Mouse (Mus musculus): ENCODE data around the gene Abca1. TPM values are rescaled to one million over a fixed set of nuclear protein-coding genes. Genes with fewer than 3 reads are reported as not detected.

Abca1 gene
- polyA plus RNA-seq, 1 experiment from 2014 or later, result 16.4 TPM

DNA sequence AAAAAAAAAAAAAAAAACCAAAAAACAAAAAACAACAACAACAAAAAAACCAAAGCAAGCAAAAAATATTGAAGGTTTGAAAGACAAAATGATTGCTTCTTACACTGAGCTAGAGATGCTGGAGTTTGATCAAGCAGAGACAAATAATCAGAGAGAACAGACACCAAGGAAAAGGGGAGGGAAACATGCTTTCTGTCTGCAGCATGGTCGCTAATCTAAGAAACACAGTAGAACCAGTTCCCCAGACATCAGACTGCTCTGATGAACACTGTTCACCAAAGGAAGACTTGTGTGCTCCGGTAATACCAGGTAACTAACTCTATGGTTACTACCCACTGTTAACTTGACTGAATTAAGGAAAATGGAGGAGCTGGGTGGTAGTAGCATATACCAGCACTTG, 22.6 kb downstream of the Abca1 start:
- no peak overlapping the region for H3K4me2 ChIP-seq (ENCODE audit: low read depth, low read length)
- ATAC-seq (ENCODE audit: low read depth) (no peak), DNase-seq (ENCODE audit: low spot score) (no peak)
- 86% methylated on average over 2 of the region's 2 CpGs for WGBS
- H3K36me3 ChIP-seq (ENCODE audit: control insufficient read depth, insufficient read depth, low read length), result peaks cover 8% of the 10 kb centered on the region; the same call in 1 of the 2 replicates
- no peak overlapping the region for H3K27ac ChIP-seq (replicated peaks; ENCODE audit: low read depth, low read length)
- H3K9ac ChIP-seq (ENCODE audit: low read depth, low read length), result no peak overlapping the region
- H3K27me3 ChIP-seq (replicated peaks; ENCODE audit: control insufficient read depth, insufficient read depth, low read length), result no peaks in the 10 kb centered on the region
- H3K9me3 ChIP-seq (ENCODE audit: control insufficient read depth, low read length), result no peaks in the 10 kb centered on the region
- no peak overlapping the region for H3K4me3 ChIP-seq (ENCODE audit: low read depth, low read length)
- no peaks in the 10 kb centered on the region for H3K4me1 ChIP-seq (ENCODE audit: control insufficient read depth, insufficient read depth, low read length)

DNA sequence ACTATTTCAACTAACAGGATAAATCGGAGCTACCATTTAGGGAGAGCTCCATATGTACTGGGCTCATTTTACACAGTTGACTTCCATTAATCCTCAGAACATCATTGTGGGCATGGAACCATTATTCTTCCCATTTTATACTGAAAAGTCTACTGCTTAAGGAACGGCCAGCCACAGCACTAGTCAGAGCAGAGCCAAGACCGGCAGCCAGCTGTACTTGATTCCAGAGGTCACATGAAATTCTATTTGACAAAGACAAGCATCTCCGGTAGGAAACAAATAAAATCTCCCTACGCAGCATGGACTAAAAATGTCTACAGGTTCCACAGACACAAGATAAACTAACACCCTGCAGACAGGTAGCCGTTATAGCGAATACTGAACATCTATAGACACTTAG, 24.9 kb downstream of the Abca1 start:
- Histone ChIP-seq H3K9ac (ENCODE audit: low read depth, low read length) (no peak overlapping the region), H3K27ac (replicated peaks; ENCODE audit: low read depth, low read length) (no peak overlapping the region), H3K4me2 (ENCODE audit: low read depth, low read length) (no peak overlapping the region), H3K9me3 (ENCODE audit: control insufficient read depth, low read length) (no peaks in the 10 kb centered on the region), H3K36me3 (ENCODE audit: control insufficient read depth, insufficient read depth, low read length) (peaks cover 23% of the 10 kb centered on the region; the same call in 1 of the 2 replicates), H3K4me1 (ENCODE audit: control insufficient read depth, insufficient read depth, low read length) (no peaks in the 10 kb centered on the region), H3K27me3 (replicated peaks; ENCODE audit: control insufficient read depth, insufficient read depth, low read length) (no peaks in the 10 kb centered on the region), H3K4me3 (ENCODE audit: low read depth, low read length) (no peak overlapping the region)
- WGBS, result 70% methylated on average over 7 of the region's 7 CpGs
- DNase-seq (ENCODE audit: low spot score), result no peak
- no peak for ATAC-seq (ENCODE audit: low read depth)

DNA sequence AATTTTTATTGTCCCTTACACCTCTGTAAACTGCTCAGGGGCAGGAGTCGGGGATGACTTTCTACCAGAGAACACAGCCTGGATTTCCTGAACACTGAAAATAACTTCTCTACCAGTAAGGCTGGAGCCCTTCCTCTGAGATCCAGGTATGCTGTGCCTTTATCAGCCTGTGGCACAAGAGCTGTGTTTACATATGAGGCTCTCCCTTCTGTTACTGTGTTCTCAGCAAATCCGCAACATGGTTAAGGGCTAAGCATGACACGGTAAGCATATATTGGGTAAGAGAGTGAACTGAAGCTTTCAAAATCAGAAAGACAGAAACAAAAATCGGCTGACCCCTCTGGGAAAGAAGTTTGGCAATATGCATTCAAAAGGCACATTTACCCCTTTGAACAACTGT, 25.7 kb downstream of the Abca1 start:
- 76% methylated on average over 4 of the region's 4 CpGs for WGBS
- ATAC-seq (ENCODE audit: low read depth), result no peak
- H3K36me3 ChIP-seq (ENCODE audit: control insufficient read depth, insufficient read depth, low read length), result peaks cover 30% of the 10 kb centered on the region
- no peak overlapping the region for H3K4me3 ChIP-seq (ENCODE audit: low read depth, low read length)
- H3K27me3 ChIP-seq (replicated peaks; ENCODE audit: control insufficient read depth, insufficient read depth, low read length), result no peaks in the 10 kb centered on the region
- H3K4me2 ChIP-seq (ENCODE audit: low read depth, low read length), result no peak overlapping the region
- no peaks in the 10 kb centered on the region for H3K9me3 ChIP-seq (ENCODE audit: control insufficient read depth, low read length)
- no peak for DNase-seq (ENCODE audit: low spot score)
- no peak overlapping the region for H3K27ac ChIP-seq (replicated peaks; ENCODE audit: low read depth, low read length)
- no peak overlapping the region for H3K9ac ChIP-seq (ENCODE audit: low read depth, low read length)
- H3K4me1 ChIP-seq (ENCODE audit: control insufficient read depth, insufficient read depth, low read length), result no peaks in the 10 kb centered on the region

DNA sequence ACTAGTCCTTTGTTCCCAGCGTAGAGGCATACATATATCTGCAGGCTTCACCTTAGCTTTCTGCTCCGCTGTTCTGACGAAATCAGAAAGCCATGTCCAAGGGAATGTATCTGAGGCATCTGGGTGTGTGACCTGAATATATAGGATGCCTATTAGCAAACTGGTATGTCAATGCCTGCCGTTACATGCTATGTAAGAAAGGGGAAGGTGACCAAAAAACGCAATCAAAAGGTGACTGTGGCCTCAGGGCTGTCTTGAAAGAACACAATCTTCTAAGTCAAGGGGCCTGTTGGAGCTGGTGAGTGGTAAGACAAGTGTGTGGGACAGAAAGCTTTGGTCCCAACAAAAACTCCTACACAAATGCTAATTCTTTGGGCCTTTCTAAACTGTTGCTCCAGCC, 28.2 kb downstream of the Abca1 start:
- WGBS, result 91% methylated on average over 5 of the region's 5 CpGs
- H3K36me3 ChIP-seq (ENCODE audit: control insufficient read depth, insufficient read depth, low read length), result peaks cover 53% of the 10 kb centered on the region
- no peak for ATAC-seq (ENCODE audit: low read depth)

DNA sequence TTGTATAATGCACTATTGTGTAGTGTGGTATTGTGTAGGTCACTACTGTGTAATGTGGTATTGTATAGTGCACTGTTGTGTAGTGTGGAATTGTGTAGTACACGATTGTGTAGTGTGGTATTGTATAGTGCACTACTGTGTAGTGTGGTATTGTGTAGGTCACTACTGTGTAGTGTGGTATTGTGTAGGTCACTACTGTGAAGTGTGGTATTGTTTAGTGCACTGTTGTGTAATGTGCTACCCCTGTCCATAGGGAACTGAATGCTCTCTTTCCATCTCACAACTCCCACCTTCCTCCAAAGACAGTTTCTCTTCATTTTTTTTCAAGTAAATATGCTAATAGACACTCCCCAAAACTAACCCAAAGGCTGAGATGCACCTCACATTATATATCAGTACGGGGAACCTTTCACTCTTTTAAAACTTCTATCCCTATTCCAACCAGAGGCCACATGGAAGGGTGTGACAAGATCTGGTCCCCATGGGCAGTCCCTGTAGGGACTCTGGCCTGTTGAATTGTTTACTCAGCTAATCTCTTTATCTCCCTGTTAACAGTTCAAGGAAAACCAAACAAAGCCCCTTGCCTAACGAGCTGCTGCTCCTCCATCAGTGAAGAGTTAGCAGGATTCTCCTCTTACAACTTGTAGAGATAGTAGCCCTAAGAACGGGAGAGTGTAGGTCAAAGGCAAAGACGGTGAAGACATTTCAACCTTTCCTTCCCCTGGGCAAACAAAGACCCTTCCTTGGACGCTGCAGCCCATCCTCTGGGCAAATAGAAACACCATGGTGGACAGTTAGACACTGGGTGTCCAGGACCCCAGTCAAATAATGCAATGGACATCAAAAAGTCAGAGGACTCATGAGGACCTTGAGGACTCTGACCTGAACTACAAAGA, 28.8 kb downstream of the Abca1 start:
- H3K27ac ChIP-seq (replicated peaks; ENCODE audit: low read depth, low read length), result no peak overlapping the region
- H3K4me3 ChIP-seq (ENCODE audit: low read depth, low read length), result no peak overlapping the region
- no peaks in the 10 kb centered on the region for H3K4me1 ChIP-seq (ENCODE audit: control insufficient read depth, insufficient read depth, low read length)
- WGBS, result 59% methylated on average over 6 of the region's 6 CpGs
- ATAC-seq (ENCODE audit: low read depth), result no peak
- no peaks in the 10 kb centered on the region for H3K27me3 ChIP-seq (replicated peaks; ENCODE audit: control insufficient read depth, insufficient read depth, low read length)
- no peak overlapping the region for H3K9ac ChIP-seq (ENCODE audit: low read depth, low read length)
- 0 out of 2 replicates have a peak, but pooled peaks cover 8% of the 10 kb centered on the region for H3K9me3 ChIP-seq (ENCODE audit: control insufficient read depth, low read length)
- DNase-seq (ENCODE audit: low spot score), result no peak
- peaks cover 59% of the 10 kb centered on the region for H3K36me3 ChIP-seq (ENCODE audit: control insufficient read depth, insufficient read depth, low read length)
- H3K4me2 ChIP-seq (ENCODE audit: low read depth, low read length), result no peak overlapping the region

More for the DNA sequence above, 28.2 kb downstream of the Abca1 start:
- Histone ChIP-seq H3K9ac (ENCODE audit: low read depth, low read length) (no peak overlapping the region), H3K9me3 (ENCODE audit: control insufficient read depth, low read length) (0 out of 2 replicates have a peak, but pooled peaks cover 6% of the 10 kb centered on the region), H3K4me1 (ENCODE audit: control insufficient read depth, insufficient read depth, low read length) (no peaks in the 10 kb centered on the region), H3K4me2 (ENCODE audit: low read depth, low read length) (no peak overlapping the region), H3K4me3 (ENCODE audit: low read depth, low read length) (no peak overlapping the region), H3K27ac (replicated peaks; ENCODE audit: low read depth, low read length) (no peak overlapping the region), H3K27me3 (replicated peaks; ENCODE audit: control insufficient read depth, insufficient read depth, low read length) (no peaks in the 10 kb centered on the region)
- DNase-seq (ENCODE audit: low spot score), result no peak

DNA sequence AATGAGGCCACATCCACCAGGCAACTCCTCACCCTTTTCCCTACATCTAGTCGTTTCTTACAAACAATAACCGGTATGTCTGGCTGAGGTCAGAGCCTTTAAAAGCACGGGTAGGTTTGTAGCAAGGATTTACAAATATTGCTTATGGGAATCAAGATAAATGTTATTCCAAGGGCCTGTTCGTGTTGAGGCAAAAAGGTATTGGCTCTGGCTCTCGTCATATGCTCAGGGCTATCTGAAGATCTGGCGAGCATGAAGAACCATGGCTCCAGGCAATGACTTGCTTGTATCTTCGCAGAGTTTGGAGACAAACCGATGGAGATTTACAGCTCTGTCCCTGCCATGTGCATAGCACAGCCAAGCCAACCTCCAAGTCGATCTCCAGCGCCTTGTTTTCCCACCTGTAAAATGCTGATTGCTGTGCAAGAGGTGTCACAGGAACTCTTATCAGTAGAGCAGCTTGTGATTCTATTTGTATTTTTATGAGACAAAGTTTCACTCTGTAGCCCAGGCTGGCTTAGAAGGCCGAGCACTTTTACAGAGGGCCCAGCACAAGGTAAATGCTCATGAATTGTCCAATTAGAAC, 29.9 kb downstream of the Abca1 start:
- Histone ChIP-seq H3K9ac (ENCODE audit: low read depth, low read length) (no peak overlapping the region), H3K4me1 (ENCODE audit: control insufficient read depth, insufficient read depth, low read length) (no peaks in the 10 kb centered on the region), H3K27me3 (replicated peaks; ENCODE audit: control insufficient read depth, insufficient read depth, low read length) (no peaks in the 10 kb centered on the region), H3K9me3 (ENCODE audit: control insufficient read depth, low read length) (0 out of 2 replicates have a peak, but pooled peaks cover 8% of the 10 kb centered on the region), H3K27ac (replicated peaks; ENCODE audit: low read depth, low read length) (no peak overlapping the region), H3K4me2 (ENCODE audit: low read depth, low read length) (no peak overlapping the region), H3K36me3 (ENCODE audit: control insufficient read depth, insufficient read depth, low read length) (peaks cover 65% of the 10 kb centered on the region), H3K4me3 (ENCODE audit: low read depth, low read length) (no peak overlapping the region)
- DNase-seq (ENCODE audit: low spot score) (no peak), ATAC-seq (ENCODE audit: low read depth) (no peak)
- 87% methylated on average over 11 of the region's 11 CpGs for WGBS

DNA sequence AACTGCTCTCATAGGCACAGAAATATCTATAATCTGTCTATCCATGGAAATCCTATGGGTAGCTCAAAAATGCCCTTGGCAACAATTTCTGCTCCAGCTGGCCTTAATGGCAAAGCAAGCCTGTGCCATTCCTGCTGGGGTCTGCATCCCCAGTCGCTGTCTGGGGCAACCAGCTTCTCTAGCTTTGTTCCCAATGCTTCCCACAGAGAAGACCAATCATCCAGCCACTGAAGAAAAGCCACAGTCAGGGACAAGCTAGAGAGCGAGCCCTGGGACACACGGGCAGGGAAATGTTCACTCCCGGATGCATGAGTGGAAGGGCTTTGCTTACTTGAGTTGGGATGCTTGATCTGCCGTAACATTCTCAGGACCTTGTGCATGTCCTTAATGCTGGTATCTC, 32.4 kb downstream of the Abca1 start:
- DNase-seq (ENCODE audit: low spot score) (no peak), ATAC-seq (ENCODE audit: low read depth) (no peak)
- Histone ChIP-seq H3K9ac (ENCODE audit: low read depth, low read length) (no peak overlapping the region), H3K27ac (replicated peaks; ENCODE audit: low read depth, low read length) (no peak overlapping the region), H3K4me1 (ENCODE audit: control insufficient read depth, insufficient read depth, low read length) (no peaks in the 10 kb centered on the region), H3K4me3 (ENCODE audit: low read depth, low read length) (no peak overlapping the region), H3K9me3 (ENCODE audit: control insufficient read depth, low read length) (0 out of 2 replicates have a peak, but pooled peaks cover 8% of the 10 kb centered on the region), H3K4me2 (ENCODE audit: low read depth, low read length) (no peak overlapping the region), H3K36me3 (ENCODE audit: control insufficient read depth, insufficient read depth, low read length) (peaks cover 71% of the 10 kb centered on the region), H3K27me3 (replicated peaks; ENCODE audit: control insufficient read depth, insufficient read depth, low read length) (no peaks in the 10 kb centered on the region)
- 93% methylated on average over 5 of the region's 5 CpGs for WGBS

DNA sequence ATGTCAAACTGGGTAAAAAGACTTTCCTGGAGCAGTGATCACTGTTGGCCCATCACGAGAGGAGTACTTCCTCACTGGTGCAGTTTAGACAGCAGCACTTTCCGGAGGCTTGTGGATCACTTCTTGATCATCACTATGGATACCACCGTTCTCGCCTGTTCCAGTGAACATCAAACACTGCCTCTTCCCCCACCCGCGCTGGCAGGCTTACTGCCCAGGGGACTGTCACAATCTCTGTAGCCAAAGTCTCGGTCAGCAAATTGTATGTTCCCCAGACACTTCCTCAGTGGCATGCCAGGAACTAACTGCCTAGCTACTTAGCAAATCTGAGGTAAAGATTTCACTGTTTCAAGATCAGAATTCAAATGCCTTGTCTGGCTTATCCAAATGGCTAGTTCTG, 32.9 kb downstream of the Abca1 start:
- H3K4me2 ChIP-seq (ENCODE audit: low read depth, low read length), result no peak overlapping the region
- 96% methylated on average over 7 of the region's 7 CpGs for WGBS
- H3K36me3 ChIP-seq (ENCODE audit: control insufficient read depth, insufficient read depth, low read length), result peaks cover 68% of the 10 kb centered on the region
- H3K27ac ChIP-seq (replicated peaks; ENCODE audit: low read depth, low read length), result no peak overlapping the region
- ATAC-seq (ENCODE audit: low read depth) (no peak), DNase-seq (ENCODE audit: low spot score) (no peak)
- H3K9ac ChIP-seq (ENCODE audit: low read depth, low read length), result no peak overlapping the region
- H3K9me3 ChIP-seq (ENCODE audit: control insufficient read depth, low read length), result 0 out of 2 replicates have a peak, but pooled peaks cover 8% of the 10 kb centered on the region
- H3K27me3 ChIP-seq (replicated peaks; ENCODE audit: control insufficient read depth, insufficient read depth, low read length), result no peaks in the 10 kb centered on the region
- peaks cover 1% of the 10 kb centered on the region; the same call in 1 of the 2 replicates for H3K4me1 ChIP-seq (ENCODE audit: control insufficient read depth, insufficient read depth, low read length)
- H3K4me3 ChIP-seq (ENCODE audit: low read depth, low read length), result no peak overlapping the region

Measured in embryonic facial prominence, embryonic 14.5 days (tissue).